ENCODE assay signal across 9 mouse cellular contexts in genomic region chr7:79497701-79498115, GRCm38 (mm10). TPM values are rescaled to one million over a fixed set of nuclear protein-coding genes. Genes with fewer than 3 reads are reported as not detected.
DNase-seq lines count a peak whose midpoint lies in the region; ATAC-seq lines count a peak whose summit lies in the region.
"Had no signal": no experiment of that assay in that cellular context is flagged by ENCODE, and none has a peak within 500 bp of the region (broad histone marks: within the 10 kb centered on the region; RNA-seq: fewer than 3 reads in every experiment).

No protein-coding gene starts in this region.

- ATAC-seq in hindbrain, embryonic 15.5 days (ENCODE audit: low FRiP score, low read depth): peak; percentile 10; the same call in 1 of the 2 replicates
- peak; percentile 37 for ATAC-seq in neural tube, embryonic 12.5 days (ENCODE audit: low FRiP score, low read depth)
- ATAC-seq in megakaryocyte progenitor cell, adult 5-6 weeks (replicated peaks; ENCODE audit: poor library complexity): no peak

- H3K4me3 ChIP-seq in hindbrain, embryonic 15.5 days: no peak overlapping the region
- H3K4me3 ChIP-seq in neural tube, embryonic 12.5 days: peak overlapping the region; percentile 3; the same call in 1 of the 2 replicates

- peak overlapping the region; percentile 87 for H3K4me2 ChIP-seq in hindbrain, embryonic 15.5 days
- H3K4me2 ChIP-seq in neural tube, embryonic 12.5 days (replicated peaks): peak overlapping the region; percentile 90

- peaks cover 42% of the 10 kb centered on the region for H3K4me1 ChIP-seq in hindbrain, embryonic 15.5 days (replicated peaks)
- peaks cover 29% of the 10 kb centered on the region for H3K4me1 ChIP-seq in neural tube, embryonic 12.5 days

- H3K27me3 ChIP-seq in hindbrain, embryonic 15.5 days: peaks cover 3% of the 10 kb centered on the region; the same call in 1 of the 2 replicates
- peaks cover 36% of the 10 kb centered on the region for H3K27me3 ChIP-seq in neural tube, embryonic 12.5 days (replicated peaks)

- intact Hi-C loops in left cerebral cortex, postnatal 10 days (cut with DNase I): loop anchor here (10.0 kb wide), 1 partner anchor 287 kb away; no protein-coding TSS in a partner anchor

- H3K36me3 ChIP-seq in hindbrain, embryonic 15.5 days: no peaks in the 10 kb centered on the region
- H3K36me3 ChIP-seq in neural tube, embryonic 12.5 days: 0 out of 2 replicates have a peak, but pooled peaks cover 4% of the 10 kb centered on the region

- H3K9ac ChIP-seq in hindbrain, embryonic 15.5 days: no peak overlapping the region
- H3K9ac ChIP-seq in neural tube, embryonic 12.5 days: peak overlapping the region; percentile 54

- peak; percentile 63 to 64 for DNase-seq in left cerebral cortex, postnatal 10 days (ENCODE audit: extremely low spot score in 1 of 2, low spot score in 2 of 2)
- DNase-seq in left cerebral cortex, adult 9 months (ENCODE audit: low spot score in 2 of 2): no peak
- peak; percentile 83 for DNase-seq in embryo, embryonic 10.5 days (ENCODE audit: low spot score)
- no peak for DNase-seq in heart, postnatal 4 days
- no peak for DNase-seq in heart, adult 18-20 months
- DNase-seq: heart, postnatal 10 days had no signal

- 8% methylated on average over 20 of the region's 20 CpGs for WGBS in hindbrain, embryonic 15.5 days
- 1% methylated on average over 20 of the region's 20 CpGs for whole genome bisulfite sequencing in neural tube, embryonic 12.5 days

- H3K9me3 ChIP-seq in hindbrain, embryonic 15.5 days: no peaks in the 10 kb centered on the region
- no peaks in the 10 kb centered on the region for H3K9me3 ChIP-seq in neural tube, embryonic 12.5 days

- peak overlapping the region; percentile 73 for H3K27ac ChIP-seq in hindbrain, embryonic 15.5 days (replicated peaks)
- peak overlapping the region; percentile 95 for H3K27ac ChIP-seq in neural tube, embryonic 12.5 days

RNA-seq across cellular contexts. Expression of gene Polg, which starts 31.5 kb away (rescaled TPM):
- total RNA-seq in left cerebral cortex, postnatal 10 days (2021): 10 to 100 TPM; 85.9 to 88.7 TPM
- 26.5 and 27.0 TPM in 2 replicates for polyA plus RNA-seq in hindbrain, embryonic 15.5 days (2015; fragmentation: Nextera tagmentation; extraction: Ambion mirVana)
- 45.6 and 48.5 TPM in 2 replicates for polyA plus RNA-seq in neural tube, embryonic 12.5 days (2016; fragmentation: Nextera tagmentation; extraction: Ambion mirVana)
- 10 to 100 TPM; 55.9 to 61.3 TPM for total RNA-seq in heart, postnatal 4 days (2021)
- total RNA-seq in megakaryocyte progenitor cell, adult 5-6 weeks (2015): 21.2 and 22.5 TPM in 2 replicates
- 41.3 and 52.0 TPM in 2 replicates for total RNA-seq in megakaryocyte progenitor cell, adult 5-6 weeks (2017)
- total RNA-seq in heart, adult 18-20 months (2021): 10 to 100 TPM; 56.1 to 60.0 TPM

Comparison
In these comparisons a context has a peak if more than half of its experiments do, and no peak if none do; other contexts are left out.
1. DNase-seq: peak in left cerebral cortex, postnatal 10 days (2 of 2) and embryo, embryonic 10.5 days (single experiment); none in left cerebral cortex, adult 9 months (0 of 2), heart, postnatal 4 days (single experiment) and heart, adult 18-20 months (0 of 2).